Mouse (Mus musculus): ENCODE data around the gene Erbin. TPM values are rescaled to one million over a fixed set of nuclear protein-coding genes. Genes with fewer than 3 reads are reported as not detected.

Gene Erbin
- polyA plus RNA-seq (2012) = 7.6 and 9.4 TPM in 2 replicates

DNA sequence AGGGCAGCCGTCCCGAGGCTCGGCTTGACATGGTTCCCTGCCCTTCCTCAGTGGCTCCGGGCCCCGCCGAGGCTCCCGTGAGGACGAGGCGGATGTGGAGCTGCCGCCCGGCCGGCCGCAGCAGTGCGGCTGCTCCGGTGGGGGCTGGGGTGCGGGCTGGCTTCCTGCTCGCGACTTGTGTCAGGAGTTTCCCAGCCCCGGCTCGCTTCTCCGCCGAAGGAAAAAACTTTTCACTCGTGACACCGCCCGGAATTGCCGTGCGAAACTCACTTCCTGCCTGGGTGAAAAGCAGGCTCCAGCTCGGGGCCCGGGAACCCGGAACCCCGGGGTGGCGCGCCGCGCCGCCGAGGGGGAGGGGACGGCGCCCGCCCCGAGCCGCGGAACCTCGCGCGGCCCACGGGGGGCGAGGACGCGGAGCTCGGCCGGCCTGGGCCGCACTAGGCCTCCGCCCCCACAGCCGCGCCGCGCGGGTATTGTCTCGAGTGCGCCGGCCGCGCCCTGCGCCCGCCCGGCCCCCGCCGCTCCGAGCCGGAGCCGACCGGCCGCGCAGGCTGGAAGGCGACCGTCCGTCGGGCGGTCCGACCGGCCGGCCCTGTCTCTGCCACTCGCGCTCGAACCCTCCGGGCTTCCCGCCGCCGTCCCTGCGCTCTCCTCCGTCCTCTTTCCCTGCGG, at the start of gene Erbin:
Gene Erbin, minus strand, starts transcription at position 254 of the 672 bp plus-strand sequence.
- TF ChIP-seq GATA1 (IDR thresholded peaks at IDR 0.05; ENCODE audit: low read length) = no peak

DNA sequence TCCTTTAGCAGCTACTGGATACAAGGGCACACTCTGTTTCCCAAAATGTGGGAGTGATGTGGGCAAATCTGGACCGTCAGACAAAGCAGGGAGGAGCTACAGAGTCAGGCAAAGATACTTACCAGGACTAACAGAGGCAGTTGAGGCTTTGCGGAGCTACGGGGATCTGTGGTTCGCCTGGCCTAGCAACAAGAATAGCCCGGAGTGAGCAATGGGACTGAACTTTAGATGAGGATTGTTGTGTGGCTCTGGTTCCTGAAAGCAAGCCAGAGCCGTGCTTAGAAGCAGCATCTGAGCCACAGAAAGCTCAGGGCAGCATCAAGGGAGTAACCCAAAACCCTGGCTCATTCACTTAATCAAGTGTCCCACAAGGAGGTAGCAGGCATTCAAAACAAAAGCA, 49.6 kb upstream of the Erbin start:
- TF ChIP-seq GATA1 (IDR thresholded peaks at IDR 0.05; ENCODE audit: low read length) = no peak

DNA sequence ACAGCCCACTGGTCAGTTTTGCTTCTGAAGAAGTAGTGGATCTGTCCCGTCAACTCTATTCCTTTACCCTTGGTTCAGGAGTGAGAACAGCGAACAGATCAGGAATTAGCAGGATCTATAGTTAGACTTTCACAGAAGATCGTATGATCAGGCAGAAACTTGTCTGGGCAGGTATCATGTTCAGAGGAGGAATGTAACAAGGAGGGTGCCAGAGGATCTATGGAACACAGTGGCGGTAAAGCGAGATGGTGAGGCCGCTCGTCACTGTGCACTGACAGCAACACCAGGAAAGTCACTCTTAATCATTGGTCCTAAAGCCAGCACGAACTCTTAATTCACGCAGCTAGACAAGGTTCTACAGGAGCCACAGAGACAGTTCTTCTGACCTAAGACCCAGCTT, 47.7 kb upstream of the Erbin start:
- TF ChIP-seq GATA1 (IDR thresholded peaks at IDR 0.05; ENCODE audit: low read length) = no peak

DNA sequence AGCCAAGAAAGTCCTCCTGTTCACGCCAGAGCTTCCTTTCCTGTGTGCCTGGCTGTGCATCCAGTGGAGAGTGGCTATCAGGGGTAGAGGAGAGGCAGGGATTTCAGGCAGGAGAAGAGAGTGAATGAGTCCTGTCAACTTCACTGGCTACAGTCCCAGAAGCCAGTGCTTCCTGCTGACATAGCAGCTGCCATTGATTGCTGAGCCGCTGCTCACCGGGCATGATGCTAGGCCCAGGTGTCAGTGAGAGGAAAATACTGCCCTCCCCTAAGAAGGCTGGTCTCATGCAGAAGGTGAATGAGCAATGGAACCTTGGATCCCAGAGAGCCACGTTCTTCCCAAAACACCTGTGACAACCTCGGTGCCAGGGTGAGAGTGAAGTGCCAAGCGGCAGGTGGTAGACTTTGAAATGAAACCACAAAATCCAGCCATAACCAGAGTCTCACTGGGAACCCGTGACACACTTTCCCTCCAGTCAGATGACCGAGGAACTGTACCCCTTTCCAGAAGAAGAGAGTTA, 46.4 kb upstream of the Erbin start:
- TF ChIP-seq GATA1 (IDR thresholded peaks at IDR 0.05; ENCODE audit: low read length) = no peak

DNA sequence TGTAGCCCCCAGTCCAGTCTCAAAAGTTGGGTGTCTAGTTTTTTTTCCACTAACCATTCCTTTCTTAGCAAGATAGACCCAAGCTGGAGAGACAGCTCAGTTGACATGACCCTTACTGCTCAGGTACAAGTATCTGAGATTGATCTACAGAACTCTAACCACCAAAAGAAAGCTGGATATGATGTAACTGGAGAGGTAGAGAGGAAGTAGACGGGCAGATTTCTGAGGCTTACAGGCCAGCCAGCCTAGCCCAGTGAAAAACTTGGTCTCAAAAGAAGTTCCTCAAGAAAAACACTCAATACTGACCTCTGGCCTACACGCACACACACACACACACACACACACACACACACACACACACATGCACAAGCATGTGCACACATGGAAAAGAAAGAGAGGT, 44.9 kb upstream of the Erbin start:
- no peak for TF ChIP-seq GATA1 (IDR thresholded peaks at IDR 0.05; ENCODE audit: low read length)

DNA sequence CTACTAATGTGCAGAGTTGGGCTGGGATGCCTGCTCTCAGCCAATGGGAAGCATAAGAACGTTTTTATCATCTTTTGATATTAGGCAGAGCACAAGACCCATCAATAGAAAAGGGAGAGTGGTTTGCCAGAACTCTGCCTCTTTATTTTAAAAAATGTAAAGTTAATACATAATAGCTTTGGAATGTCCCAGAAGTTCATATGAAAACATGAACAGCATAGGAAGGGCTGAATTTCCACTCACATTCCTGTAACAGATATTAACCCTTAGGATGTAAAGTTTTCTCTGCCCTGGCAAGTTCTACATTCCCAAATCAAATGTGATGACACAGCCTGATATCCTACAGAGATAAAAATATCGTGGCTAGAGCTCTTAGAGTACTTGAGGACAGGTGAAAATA, 42.8 kb upstream of the Erbin start:
- TF ChIP-seq GATA1 (IDR thresholded peaks at IDR 0.05; ENCODE audit: low read length) = no peak

DNA sequence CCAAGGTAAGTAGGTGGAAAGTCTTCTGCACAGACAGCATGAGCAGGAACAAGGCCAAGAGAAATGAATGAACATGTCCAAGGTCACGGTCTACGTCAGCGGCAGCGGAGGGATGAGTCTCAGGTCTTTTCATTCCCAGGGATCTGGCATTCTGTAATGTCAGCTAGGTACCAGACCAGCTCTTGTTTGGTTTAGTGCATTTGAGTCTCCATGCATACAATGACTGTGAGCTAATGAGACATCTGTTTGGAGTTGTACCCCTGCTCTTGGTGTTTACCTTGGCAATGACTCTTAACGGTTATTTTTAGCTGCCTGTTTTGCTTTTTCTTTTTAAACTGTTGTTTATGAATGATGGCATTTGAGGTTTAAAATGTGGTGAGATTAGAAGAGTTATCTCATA, 39.5 kb upstream of the Erbin start:
- no peak for TF ChIP-seq GATA1 (IDR thresholded peaks at IDR 0.05; ENCODE audit: low read length)

DNA sequence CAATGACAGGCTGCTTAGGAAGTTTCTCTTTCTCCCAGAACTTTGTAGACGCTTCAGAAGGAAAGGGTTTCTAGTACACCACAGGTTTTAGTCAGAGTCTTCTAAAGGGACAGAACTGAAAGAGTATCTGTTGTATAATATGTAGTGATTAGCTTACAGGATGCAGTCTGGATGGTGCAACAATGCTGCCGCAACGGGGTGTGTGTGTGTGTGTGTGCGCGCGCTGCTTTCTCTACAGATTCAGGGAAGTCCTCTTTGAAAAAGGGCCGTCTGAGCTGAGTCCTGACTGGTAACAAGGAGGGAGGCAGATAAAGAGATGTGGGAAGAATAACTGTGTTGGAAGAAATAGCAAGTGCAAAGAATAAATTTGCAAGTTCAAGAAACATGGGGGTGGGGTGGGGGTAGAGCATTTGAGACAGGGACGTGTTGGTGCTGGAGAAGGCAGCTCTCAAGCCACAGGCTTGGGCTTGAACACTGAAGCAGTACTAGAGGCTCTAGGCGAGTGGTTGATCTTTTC, 38.4 kb upstream of the Erbin start:
- no peak for TF ChIP-seq GATA1 (IDR thresholded peaks at IDR 0.05; ENCODE audit: low read length)

DNA sequence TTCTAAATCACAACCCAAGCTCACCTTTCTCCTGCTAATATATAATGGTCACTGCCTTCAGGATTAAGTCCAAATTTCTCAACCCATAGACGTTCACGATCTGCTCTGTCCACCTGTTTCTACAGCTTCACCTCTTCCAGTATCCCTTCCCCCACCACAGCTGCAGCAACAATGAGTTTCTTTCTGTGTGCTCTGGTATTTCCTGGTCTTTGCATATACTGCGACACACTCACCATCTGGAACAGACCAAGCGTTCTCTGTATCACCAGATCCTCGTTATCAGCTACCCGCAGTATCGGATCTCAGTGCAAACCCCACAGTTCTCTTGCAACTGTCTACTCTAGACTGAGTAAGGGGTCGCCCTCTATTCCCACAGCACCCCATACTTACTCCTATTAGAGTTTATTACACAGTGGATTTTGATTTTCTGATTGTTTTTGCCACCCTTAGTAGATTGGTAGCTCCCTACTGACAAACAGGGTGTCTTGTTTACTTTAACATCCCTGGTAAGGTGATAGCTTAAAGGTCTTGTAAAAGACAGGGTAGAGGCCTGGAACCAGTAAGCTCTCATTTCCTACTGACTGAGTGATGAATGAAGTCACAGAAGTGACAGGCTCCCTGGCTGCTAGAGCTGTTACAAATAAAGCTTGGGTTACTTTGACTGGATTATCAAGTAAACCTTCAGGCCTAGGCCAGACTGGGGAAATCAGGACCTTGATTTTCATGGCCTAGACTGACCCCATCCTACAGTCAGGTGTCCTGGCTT, 37.0 kb upstream of the Erbin start:
- TF ChIP-seq GATA1 (IDR thresholded peaks at IDR 0.05; ENCODE audit: low read length) = peak; percentile 19

DNA sequence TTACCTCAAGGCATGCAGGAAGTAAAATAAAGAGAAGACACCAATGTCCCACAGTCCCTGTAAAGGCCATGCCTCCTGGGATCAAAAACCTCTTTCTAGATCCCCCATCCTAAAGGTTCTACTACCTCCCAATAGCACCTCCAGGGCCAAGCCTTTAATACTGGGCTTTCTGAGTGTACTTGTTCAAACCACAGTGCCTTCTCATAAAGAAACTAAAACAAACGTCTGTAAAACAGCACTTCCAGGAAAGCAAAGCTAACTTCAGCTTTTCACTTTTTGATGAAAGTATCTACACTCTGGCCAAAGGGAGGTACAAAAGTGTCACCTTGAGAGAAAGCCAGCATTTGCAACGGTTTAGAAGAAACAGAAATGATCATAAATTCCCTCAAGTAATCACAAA, 35.3 kb upstream of the Erbin start:
- no peak for TF ChIP-seq GATA1 (IDR thresholded peaks at IDR 0.05; ENCODE audit: low read length)

DNA sequence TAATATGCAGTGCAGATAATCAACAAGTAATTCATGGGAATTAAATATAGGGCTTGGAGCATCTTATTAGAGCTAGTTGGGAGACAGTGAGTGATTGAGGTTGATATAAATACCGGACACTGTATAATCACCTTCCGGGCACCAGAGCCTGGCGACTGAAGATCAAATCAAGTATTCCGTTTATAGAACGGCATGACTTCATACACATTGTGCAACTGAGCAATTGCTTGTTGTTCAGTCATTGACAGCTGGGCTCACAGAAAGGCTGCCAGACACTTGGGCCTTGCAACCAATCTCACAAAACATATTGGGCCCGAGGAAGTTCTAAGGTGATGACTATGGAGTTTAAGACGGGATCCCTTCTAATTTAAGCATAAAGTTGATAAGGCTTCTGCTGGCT, 31.1 kb upstream of the Erbin start:
- TF ChIP-seq GATA1 (IDR thresholded peaks at IDR 0.05; ENCODE audit: low read length) = no peak

DNA sequence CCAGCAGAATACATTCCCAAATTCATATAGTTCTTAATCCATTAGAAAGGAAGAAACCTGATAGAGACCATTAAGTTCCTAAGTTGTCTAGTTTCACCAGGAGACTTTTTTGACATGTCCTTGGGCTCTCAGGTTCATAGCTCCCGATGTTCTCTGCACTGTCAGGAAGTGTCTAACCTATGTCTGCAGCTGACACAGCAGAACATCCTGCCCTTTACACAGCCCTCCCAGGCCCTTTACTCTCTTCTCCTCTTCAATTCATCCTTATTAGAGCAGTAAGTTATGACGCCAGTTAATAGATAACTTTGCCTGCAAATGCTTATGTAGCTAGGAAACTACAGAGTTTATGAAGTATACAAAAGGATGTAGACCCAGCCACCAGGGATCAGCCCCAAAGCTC, 20.5 kb upstream of the Erbin start:
- TF ChIP-seq GATA1 (IDR thresholded peaks at IDR 0.05; ENCODE audit: low read length) = no peak

DNA sequence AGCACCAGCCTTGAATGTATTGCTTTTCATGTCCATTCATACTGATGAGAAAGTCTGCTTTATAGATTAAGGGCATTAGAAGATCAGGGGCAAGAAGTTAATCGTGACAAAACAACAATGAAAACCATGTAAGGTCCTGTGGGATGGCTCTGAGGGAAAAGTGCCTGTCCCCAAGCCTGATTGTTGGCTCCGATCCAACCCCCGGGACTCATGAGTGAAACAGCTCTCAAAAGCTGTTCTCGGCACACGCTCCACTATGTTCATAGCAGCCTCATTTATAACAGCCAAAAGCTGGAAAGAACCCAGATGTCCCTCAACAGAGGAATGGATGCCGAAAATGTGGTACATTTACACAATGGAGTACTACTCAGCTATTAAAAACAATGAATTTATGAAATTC, 4.3 kb upstream of the Erbin start:
- TF ChIP-seq GATA1 (IDR thresholded peaks at IDR 0.05; ENCODE audit: low read length) = no peak

DNA sequence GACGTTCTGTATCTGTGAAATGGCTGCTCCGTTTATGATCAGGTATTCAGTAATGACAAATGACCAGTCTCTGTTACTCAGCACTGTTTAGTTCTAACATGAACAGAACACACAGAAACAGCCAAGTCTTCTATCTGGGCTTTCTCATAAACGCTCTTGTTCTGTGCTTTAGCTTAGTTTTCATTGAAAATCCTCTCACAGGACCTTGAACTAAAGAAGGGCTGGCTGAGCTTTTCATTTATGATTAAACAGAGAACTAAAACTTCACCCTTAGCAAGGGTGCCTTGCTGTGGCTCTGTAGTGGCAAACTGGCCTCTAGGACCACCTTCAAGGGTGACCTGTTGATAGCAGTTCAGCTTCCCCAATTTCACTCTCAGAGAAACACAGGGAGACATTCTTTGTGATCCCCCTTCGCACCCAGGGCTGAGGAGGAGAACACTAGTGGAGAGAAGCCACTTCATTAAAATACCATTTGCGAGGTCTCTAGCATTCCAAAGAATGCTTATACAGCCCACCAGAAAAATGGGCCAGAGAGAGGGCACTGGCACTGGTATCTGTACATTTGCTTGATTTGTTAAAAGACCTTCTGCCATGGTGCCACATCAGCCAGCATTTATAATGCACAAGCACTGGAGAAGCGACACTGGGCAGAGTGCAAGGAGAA, 3.2 kb upstream of the Erbin start:
- TF ChIP-seq GATA1 (IDR thresholded peaks at IDR 0.05; ENCODE audit: low read length) = no peak

DNA sequence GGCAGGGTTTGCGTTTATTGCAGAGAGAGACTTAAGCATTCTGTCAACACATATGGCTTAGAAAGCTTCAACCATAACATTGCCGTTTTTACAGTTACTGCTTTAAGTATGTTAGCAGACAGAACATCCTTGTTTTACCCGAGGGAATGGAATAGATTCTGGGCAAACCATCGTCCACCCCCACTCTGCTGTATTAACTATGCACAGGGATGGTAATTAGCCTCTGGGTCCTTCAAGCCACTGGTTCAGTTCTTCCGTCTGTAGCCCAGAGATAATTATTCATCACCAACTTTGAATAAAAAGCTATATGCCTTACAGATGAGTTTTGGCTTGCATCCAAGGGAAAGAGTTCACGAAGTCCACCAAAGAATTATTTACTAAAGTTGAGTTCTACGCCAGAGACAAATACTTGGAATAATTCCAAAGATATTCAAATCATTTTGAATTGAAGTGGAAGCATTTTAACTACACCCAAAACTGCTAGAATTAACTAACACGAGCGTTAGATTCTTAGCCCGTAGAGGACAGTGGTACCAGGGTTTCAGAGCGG, 1.6 kb upstream of the Erbin start:
- no peak for TF ChIP-seq GATA1 (IDR thresholded peaks at IDR 0.05; ENCODE audit: low read length)
